In the genomic region with DNA sequence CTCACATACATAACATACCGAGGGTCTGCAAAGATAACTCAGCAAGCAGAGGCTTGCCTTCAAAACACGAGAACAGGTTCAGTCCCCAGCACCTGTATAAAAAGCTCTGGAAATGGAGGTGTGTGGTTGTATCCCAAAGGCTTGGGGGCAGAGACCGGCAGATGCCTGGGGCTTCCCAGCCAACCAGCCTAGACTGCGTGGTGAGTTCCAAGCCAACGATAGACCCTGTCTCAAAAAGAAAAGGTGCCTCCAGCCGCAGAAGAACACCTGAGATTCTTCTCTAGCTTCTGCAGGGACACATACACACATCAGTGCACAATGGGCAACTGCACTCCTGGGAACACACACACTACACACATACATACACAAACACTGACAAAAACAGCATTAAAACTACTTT, we compare ENCODE assay signal across 26 mouse cellular contexts.
"Had no signal": no experiment of that assay in that cellular context is flagged by ENCODE, and none has a peak within 500 bp of the region (broad histone marks: within the 10 kb centered on the region; RNA-seq: fewer than 3 reads in every experiment).

No protein-coding gene starts in this region.

- H3K27ac ChIP-seq: embryonic facial prominence, embryonic 10.5 days; embryonic facial prominence, embryonic 12.5 days; embryonic facial prominence, embryonic 13.5 days; embryonic facial prominence, embryonic 15.5 days; forebrain, embryonic 10.5 days; forebrain, embryonic 12.5 days; forebrain, embryonic 13.5 days; forebrain, embryonic 15.5 days; gastrocnemius, adult 2 months; heart, adult 2 months had no signal

- H3K27me3 ChIP-seq: embryonic facial prominence, embryonic 12.5 days; embryonic facial prominence, embryonic 13.5 days; embryonic facial prominence, embryonic 15.5 days; forebrain, embryonic 12.5 days; forebrain, embryonic 13.5 days; forebrain, embryonic 15.5 days had no signal

- DNase-seq: cerebellum, adult 2 months; cerebellum, adult 8-10 months; cerebellum, adult 9-10 months; cerebellum, adult 9-11 months; cerebellum, postnatal 10 days; cerebellum, postnatal 14 days; cerebellum, postnatal 25 days; cerebellum, postnatal 36 days; embryo, embryonic 11 days; forebrain, postnatal 0 days; gastrocnemius, adult 2 months; gastrocnemius, postnatal 10 days; gastrocnemius, postnatal 14 days; gastrocnemius, postnatal 25 days; gastrocnemius, postnatal 36 days; heart, adult 18-20 months; heart, adult 2 months had no signal

- H3K36me3 ChIP-seq: embryonic facial prominence, embryonic 10.5 days; embryonic facial prominence, embryonic 12.5 days; embryonic facial prominence, embryonic 13.5 days; embryonic facial prominence, embryonic 15.5 days; forebrain, embryonic 10.5 days; forebrain, embryonic 12.5 days; forebrain, embryonic 15.5 days had no signal

- H3K4me1 ChIP-seq: embryonic facial prominence, embryonic 10.5 days; embryonic facial prominence, embryonic 12.5 days; embryonic facial prominence, embryonic 13.5 days; embryonic facial prominence, embryonic 15.5 days; forebrain, embryonic 10.5 days; forebrain, embryonic 12.5 days; forebrain, embryonic 13.5 days; forebrain, embryonic 15.5 days had no signal

- H3K9me3 ChIP-seq: embryonic facial prominence, embryonic 15.5 days; forebrain, embryonic 15.5 days had no signal

- H3K4me3 ChIP-seq: embryonic facial prominence, embryonic 10.5 days; embryonic facial prominence, embryonic 12.5 days; embryonic facial prominence, embryonic 13.5 days; embryonic facial prominence, embryonic 15.5 days; erythroblast, embryonic 14.5 days; forebrain, embryonic 10.5 days; forebrain, embryonic 12.5 days; forebrain, embryonic 13.5 days; forebrain, embryonic 15.5 days; gastrocnemius, adult 2 months; heart, adult 2 months had no signal
